ENCODE assay signal across 14 mouse cellular contexts in genomic region chr8:34275977-34276660, GRCm38 (mm10).
DNase-seq lines count a peak whose midpoint lies in the region; ATAC-seq and TF ChIP-seq lines count a peak whose summit lies in the region.
"Had no signal": no experiment of that assay in that cellular context is flagged by ENCODE, and none has a peak within 500 bp of the region (broad histone marks: within the 10 kb centered on the region; RNA-seq: fewer than 3 reads in every experiment).

No protein-coding gene starts in this region.

- DNase-seq in 3134 (ENCODE audit: extremely low read depth, insufficient read length, low spot score) (peak; percentile 59), 3T3-L1 (ENCODE audit: low read depth, low spot score) (peak; percentile 91), Patski (ENCODE audit: low read depth, low spot score) (peak; percentile 84)
- peak; percentile 46 for DNase-seq in brain, adult 2 months (ENCODE audit: low read depth, low spot score)
- no peak for DNase-seq in left cerebral cortex, postnatal 36 days (ENCODE audit: low spot score in 2 of 2)
- no peak for DNase-seq in kidney, adult 8-10 months
- no peak for DNase-seq in left cerebral cortex, adult 18-20 months (ENCODE audit: low spot score in 2 of 2)
- DNase-seq: cerebellum, adult 18-20 months; forebrain, postnatal 0 days; gastrocnemius, postnatal 10 days; kidney, adult 11 months; right cerebral cortex, postnatal 14 days; thymus, postnatal 14 days had no signal

- ATAC-seq in Patski: peak; percentile 93
- ATAC-seq: forebrain, postnatal 0 days had no signal

- intact Hi-C loops in left cerebral cortex, postnatal 36 days (cut with DNase I): no loop called here

- CTCF ChIA-PET in Patski (lab: Charles Lee): interaction anchor here (0.7 kb wide), 1 partner anchor 545 kb away, joined by 3 read pairs; no protein-coding TSS in a partner anchor

- TF ChIP-seq CTCF in Patski (IDR thresholded peaks at IDR 0.05): no peak

- POLR2A ChIA-PET in Patski (lab: Charles Lee): interaction anchor here (0.6 to 0.7 kb wide), 4 partner anchors 76 to 1192 kb away, joined by 3 to 7 read pairs (median 3); no protein-coding TSS in a partner anchor

- in situ Hi-C loops in Patski (cut with MboI; ENCODE audit: low pct_unique_long_range_greater_than_20kb): no loop called here

- H3K27me3 ChIP-seq in Patski: no peaks in the 10 kb centered on the region
- H3K27me3 ChIP-seq: heart, embryonic 13.5 days had no signal

Comparison
In these comparisons a context has a peak if more than half of its experiments do, and no peak if none do; other contexts are left out.
1. DNase-seq: peak in 3134 (single experiment), 3T3-L1 (single experiment), Patski (single experiment) and brain, adult 2 months (single experiment); none in left cerebral cortex, postnatal 36 days (0 of 2), kidney, adult 8-10 months (0 of 2) and left cerebral cortex, adult 18-20 months (0 of 2).